Mouse (Mus musculus) heart, embryonic 16.5 days (tissue): Measurements from ENCODE around the gene Abcg1. TPM values are rescaled to one million over a fixed set of nuclear protein-coding genes. Genes with fewer than 3 reads are reported as not detected.

Experiments
- ATAC-seq: fragments of 200-750 bp; cut with Nextera tagmentation; replicated peaks from 2 replicates; pipeline ENCODE4 v1.8.0; 2017; ENCODE audit warnings: moderate number of reproducible peaks; ENCODE audit not compliant: insufficient read depth, low FRiP score; ENCODE audit errors: extremely low read depth
- H3K27ac ChIP-seq: fragments of 300-500 bp; sonication (generic); 2 replicates; pipeline ENCODE4 v1.5.1; 2014; ENCODE audit warnings: mild to moderate bottlenecking, low read length, control low read depth, moderate library complexity
- H3K27me3 ChIP-seq: fragments of 300-500 bp; sonication (generic); 2 replicates; pipeline ENCODE4 v1.6.1; 2014; ENCODE audit warnings: low read length, mixed read lengths; ENCODE audit not compliant: control insufficient read depth, insufficient read depth
- H3K36me3 ChIP-seq: fragments of 300-500 bp; sonication (generic); 2 replicates; pipeline ENCODE4 v1.6.1; 2014; ENCODE audit not compliant: control insufficient read depth, insufficient read depth
- H3K4me1 ChIP-seq: fragments of 300-500 bp; sonication (generic); 2 replicates; pipeline ENCODE4 v1.6.1; 2014; ENCODE audit warnings: low read length, mixed read lengths; ENCODE audit not compliant: control insufficient read depth, insufficient read depth
- H3K4me2 ChIP-seq: fragments of 300-500 bp; sonication (generic); 2 replicates; pipeline ENCODE4 v1.6.1; 2014; ENCODE audit warnings: low read depth, mild to moderate bottlenecking, control low read depth, low read length
- H3K4me3 ChIP-seq: fragments of 300-500 bp; sonication (generic); 2 replicates; pipeline ENCODE4 v1.5.1; 2014; ENCODE audit warnings: mild to moderate bottlenecking, control low read depth, low read length
- H3K9ac ChIP-seq: fragments of 300-500 bp; sonication (generic); 2 replicates; pipeline ENCODE4 v1.6.1; 2014; ENCODE audit warnings: low read length, control low read depth
- H3K9me3 ChIP-seq: fragments of 300-500 bp; sonication (generic); replicated peaks from 2 replicates; pipeline ENCODE4 v1.6.1; 2016; ENCODE audit warnings: low read length; ENCODE audit not compliant: control insufficient read depth
- WGBS: fragments of 180-500 bp; shearing (Covaris S2); extraction: QIAGEN DNeasy Blood & Tissue Kit; methylation state at CpG from one replicate; pipeline ENCODE4 v1.1.7; 2014; 5-methylcytosine and 5-hydroxymethylcytosine counted together
- polyA plus RNA-seq: library from polyadenylated mRNA; unstranded; fragments of >200 nt; fragmentation: Nextera tagmentation; extraction: Ambion mirVana; gene quantifications from 2 replicates; pipeline ENCODE4 v1.2.1, GENCODE M21; 2015

Gene Abcg1
- polyA plus RNA-seq, 1 experiment from 2014 or later = 15.6 TPM

DNA sequence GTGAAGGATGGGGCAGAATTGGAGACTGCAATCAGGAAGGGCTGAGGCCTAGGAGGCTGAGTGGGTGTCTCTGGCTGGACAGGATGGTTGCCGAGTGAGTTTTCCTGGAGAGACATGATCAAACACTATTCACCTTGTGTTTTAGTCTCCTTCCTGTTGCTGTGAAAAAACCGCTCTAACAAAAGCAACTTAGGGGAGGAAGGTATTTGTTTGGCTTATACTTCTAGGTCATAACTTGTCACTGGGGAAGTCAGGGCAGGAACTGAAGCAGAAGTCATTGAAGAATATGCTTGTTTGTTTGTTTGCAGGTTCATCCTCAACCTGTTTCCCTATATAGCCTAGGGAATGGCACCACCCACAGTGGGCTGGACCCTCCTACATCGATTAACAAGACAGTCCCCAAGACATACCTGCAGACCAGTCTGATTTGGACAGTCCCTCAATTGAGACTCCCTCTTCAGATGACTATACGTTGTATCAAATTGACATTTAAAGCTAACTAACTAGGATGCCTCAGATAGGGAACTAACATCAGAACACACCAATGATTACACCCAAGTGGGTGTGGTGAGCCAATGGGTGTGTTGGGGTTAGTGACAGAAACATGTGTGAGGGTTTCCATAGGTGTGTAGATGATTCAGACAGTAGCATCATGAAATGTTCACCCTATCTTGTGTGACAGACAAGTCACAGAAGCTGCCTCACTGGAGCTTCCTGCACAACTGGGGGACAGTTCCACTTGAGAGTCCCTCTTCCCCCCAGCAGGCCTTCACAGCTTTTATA is 25.0 kb downstream of the Abcg1 start:
- no peaks in the 10 kb centered on the region for H3K27me3 ChIP-seq
- no peak overlapping the region for H3K9ac ChIP-seq
- no peak overlapping the region for H3K4me3 ChIP-seq
- no peaks in the 10 kb centered on the region for H3K9me3 ChIP-seq
- no peak for ATAC-seq
- H3K27ac ChIP-seq = no peak overlapping the region
- H3K36me3 ChIP-seq = 0 out of 2 replicates have a peak, but pooled peaks cover 3% of the 10 kb centered on the region
- H3K4me2 ChIP-seq = no peak overlapping the region
- H3K4me1 ChIP-seq = peaks cover 6% of the 10 kb centered on the region
- WGBS = 83% methylated on average over 4 of the region's 4 CpGs

DNA sequence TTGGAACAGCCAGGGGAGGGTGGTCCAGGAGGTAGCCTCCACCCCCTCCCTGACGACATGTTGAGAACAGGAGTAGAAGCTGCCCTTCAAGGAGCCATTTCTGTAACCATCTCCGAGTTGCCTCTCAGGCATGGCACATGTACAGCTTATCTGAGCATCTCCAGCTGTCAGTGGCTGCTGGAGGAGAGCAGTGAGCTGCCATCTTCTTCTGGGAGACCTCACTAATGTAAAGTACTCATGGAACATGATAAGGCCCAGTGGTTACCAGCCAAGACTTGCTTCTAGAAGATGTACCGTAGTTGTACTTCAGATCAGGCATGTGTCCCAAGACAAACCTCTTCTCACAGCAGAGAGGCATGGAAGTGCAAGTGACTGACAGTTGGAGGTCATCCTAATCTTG is 28.0 kb downstream of the Abcg1 start:
- Histone ChIP-seq H3K36me3 (0 out of 2 replicates have a peak, but pooled peaks cover 3% of the 10 kb centered on the region), H3K27ac (no peak overlapping the region), H3K9ac (no peak overlapping the region), H3K4me2 (no peak overlapping the region), H3K9me3 (no peaks in the 10 kb centered on the region), H3K4me1 (peaks cover 21% of the 10 kb centered on the region), H3K4me3 (no peak overlapping the region), H3K27me3 (no peaks in the 10 kb centered on the region)
- WGBS = 66% methylated on average over 3 of the region's 3 CpGs
- no peak for ATAC-seq

DNA sequence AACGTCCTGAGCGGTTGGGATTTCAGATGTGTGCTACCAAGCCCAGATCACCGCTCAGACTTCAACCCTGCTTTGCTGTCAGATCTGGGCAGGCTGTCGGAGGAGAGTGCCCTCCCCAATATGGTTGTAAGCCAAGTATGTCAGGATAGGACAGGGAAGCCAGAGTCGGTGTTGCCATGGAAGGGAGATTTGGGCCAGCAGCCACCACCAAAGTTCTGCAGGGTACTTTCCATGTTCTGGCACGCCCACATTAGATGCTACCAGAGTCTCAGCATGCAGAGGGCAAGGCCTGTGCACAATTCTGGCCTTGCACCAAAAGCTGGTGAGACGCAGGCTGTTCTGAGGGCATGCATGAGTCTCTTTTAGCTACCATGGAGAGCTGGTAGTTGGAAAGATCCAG is 28.7 kb downstream of the Abcg1 start:
- 0 out of 2 replicates have a peak, but pooled peaks cover 3% of the 10 kb centered on the region for H3K36me3 ChIP-seq
- H3K9ac ChIP-seq = no peak overlapping the region
- H3K27ac ChIP-seq = no peak overlapping the region
- H3K4me2 ChIP-seq = no peak overlapping the region
- no peak overlapping the region for H3K4me3 ChIP-seq
- H3K27me3 ChIP-seq = no peaks in the 10 kb centered on the region
- no peak for ATAC-seq
- H3K9me3 ChIP-seq = no peaks in the 10 kb centered on the region
- 85% methylated on average over 7 of the region's 7 CpGs for WGBS
- H3K4me1 ChIP-seq = peaks cover 25% of the 10 kb centered on the region

DNA sequence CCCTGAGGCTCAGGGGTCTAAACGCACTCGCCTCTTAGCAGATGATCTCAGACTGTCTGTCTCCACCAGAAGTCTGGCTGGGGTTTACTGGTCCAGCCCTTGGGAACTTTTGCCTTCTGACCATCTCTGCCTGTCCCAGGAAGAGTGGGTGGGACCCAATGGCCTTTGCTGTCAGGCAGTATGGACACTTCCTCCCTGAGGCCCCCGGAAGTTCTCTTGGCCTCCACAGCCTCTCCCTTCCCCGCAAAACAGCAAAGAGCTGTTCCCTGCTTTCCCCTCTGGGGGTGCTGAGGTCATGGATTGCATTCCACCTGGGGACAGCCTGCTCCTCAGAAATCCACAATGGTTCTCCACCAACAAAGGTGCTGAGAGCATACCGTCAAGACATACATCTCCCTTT is 31.2 kb downstream of the Abcg1 start:
- H3K4me1 ChIP-seq = peaks cover 27% of the 10 kb centered on the region
- H3K27me3 ChIP-seq = no peaks in the 10 kb centered on the region
- peaks cover 6% of the 10 kb centered on the region; the same call in 1 of the 2 replicates for H3K36me3 ChIP-seq
- H3K4me2 ChIP-seq = no peak overlapping the region
- no peak for ATAC-seq
- 0 out of 2 replicates have a peak overlapping the region, but pooled peaks have one; percentile 21 for H3K27ac ChIP-seq
- 54% methylated on average over 5 of the region's 5 CpGs for WGBS
- H3K4me3 ChIP-seq = no peak overlapping the region
- H3K9ac ChIP-seq = no peak overlapping the region
- peaks cover 3% of the 10 kb centered on the region; the same call in 1 of the 2 replicates for H3K9me3 ChIP-seq

DNA sequence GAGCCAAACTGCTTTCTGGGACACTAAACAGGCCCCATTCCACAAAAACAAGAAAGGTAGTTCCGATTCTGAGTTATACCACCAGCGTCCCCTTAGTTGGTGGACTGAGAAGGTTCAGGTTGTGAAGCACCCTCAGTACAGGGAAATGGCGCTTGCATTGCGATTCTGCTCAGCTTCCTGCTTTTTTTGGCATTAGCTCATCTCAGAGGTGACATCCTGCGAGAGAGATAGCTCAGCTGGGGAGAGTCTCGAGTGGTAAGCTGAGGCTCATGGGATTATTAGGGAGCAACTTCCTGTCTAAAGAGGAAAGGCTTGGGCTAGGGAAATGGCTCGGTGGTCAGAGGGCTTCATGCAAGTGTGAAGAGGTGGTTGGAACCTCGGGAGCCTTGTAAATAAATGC is 32.4 kb downstream of the Abcg1 start:
- peaks cover 3% of the 10 kb centered on the region; the same call in 1 of the 2 replicates for H3K9me3 ChIP-seq
- peaks cover 27% of the 10 kb centered on the region for H3K4me1 ChIP-seq
- no peaks in the 10 kb centered on the region for H3K27me3 ChIP-seq
- H3K36me3 ChIP-seq = peaks cover 6% of the 10 kb centered on the region; the same call in 1 of the 2 replicates
- no peak overlapping the region for H3K9ac ChIP-seq
- peak overlapping the region; percentile 55 for H3K27ac ChIP-seq
- ATAC-seq = no peak
- WGBS = 60% methylated on average over 8 of the region's 8 CpGs
- no peak overlapping the region for H3K4me3 ChIP-seq
- no peak overlapping the region for H3K4me2 ChIP-seq

DNA sequence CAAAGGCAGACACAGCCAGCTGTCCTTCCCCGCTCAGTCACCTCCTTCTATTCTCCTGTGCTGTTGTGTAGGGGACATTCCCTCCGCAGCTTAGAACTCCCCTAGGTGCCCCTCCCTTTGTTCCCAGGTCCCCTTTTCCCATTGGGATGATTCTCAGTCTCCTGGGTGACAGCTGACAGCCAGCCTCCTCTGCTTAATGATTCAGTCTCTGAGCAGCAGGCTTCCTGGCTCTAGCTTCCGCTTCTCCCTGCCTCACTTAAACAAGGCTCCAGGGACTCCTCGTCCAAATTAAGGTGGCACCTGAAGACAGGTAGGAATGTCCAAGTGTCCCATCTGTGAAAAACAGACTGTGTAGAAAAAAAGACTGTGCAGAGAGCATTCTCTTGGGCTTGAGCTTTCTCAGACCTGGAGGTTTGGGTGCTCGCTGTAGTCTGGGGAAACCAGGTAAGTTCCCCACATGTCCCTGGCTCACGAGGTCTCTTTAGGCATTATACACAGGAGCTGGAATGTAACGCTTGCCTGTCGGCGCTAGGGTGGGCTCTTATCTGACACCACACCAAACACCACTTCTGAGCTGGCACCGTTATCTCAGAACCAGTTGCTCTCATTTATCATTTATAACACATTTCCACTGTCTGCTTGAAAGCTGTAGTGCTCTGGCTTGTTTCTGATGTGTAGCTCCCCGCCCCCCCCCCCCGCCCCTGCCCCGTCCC is 33.7 kb downstream of the Abcg1 start:
- Histone ChIP-seq H3K4me1 (peaks cover 27% of the 10 kb centered on the region), H3K4me2 (no peak overlapping the region), H3K27me3 (no peaks in the 10 kb centered on the region), H3K27ac (no peak overlapping the region), H3K4me3 (no peak overlapping the region), H3K36me3 (peaks cover 11% of the 10 kb centered on the region), H3K9ac (no peak overlapping the region), H3K9me3 (peaks cover 3% of the 10 kb centered on the region; the same call in 1 of the 2 replicates)
- WGBS = 27% methylated on average over 13 of the region's 13 CpGs
- ATAC-seq = 0 out of 2 replicates have a peak, but pooled peaks have one; percentile 28

DNA sequence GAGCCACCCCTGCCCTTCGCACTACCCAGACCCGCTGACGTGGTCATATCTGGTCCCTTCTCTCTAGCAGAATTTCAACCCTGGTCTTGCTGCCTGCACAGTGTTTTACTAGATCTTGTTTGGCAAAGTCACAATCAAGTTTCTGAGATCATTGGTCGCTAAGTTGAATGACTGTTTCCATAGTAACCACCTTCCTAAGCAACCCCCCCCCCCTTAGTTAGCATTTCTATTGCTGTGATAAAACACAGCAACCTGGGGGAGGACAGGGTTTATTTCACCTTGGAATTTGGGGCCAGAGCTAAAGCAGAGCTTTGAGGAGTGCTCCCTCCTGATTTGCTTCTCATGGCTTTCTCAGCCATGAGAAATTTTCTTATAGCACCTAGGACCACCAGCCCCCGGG is 37.3 kb downstream of the Abcg1 start:
- H3K27me3 ChIP-seq = no peaks in the 10 kb centered on the region
- no peak overlapping the region for H3K9ac ChIP-seq
- 63% methylated on average over 5 of the region's 5 CpGs for WGBS
- H3K27ac ChIP-seq = no peak overlapping the region
- H3K4me1 ChIP-seq = peaks cover 10% of the 10 kb centered on the region
- H3K36me3 ChIP-seq = peaks cover 12% of the 10 kb centered on the region
- H3K4me2 ChIP-seq = no peak overlapping the region
- H3K9me3 ChIP-seq = peaks cover 3% of the 10 kb centered on the region; the same call in 1 of the 2 replicates
- H3K4me3 ChIP-seq = no peak overlapping the region
- ATAC-seq = no peak

DNA sequence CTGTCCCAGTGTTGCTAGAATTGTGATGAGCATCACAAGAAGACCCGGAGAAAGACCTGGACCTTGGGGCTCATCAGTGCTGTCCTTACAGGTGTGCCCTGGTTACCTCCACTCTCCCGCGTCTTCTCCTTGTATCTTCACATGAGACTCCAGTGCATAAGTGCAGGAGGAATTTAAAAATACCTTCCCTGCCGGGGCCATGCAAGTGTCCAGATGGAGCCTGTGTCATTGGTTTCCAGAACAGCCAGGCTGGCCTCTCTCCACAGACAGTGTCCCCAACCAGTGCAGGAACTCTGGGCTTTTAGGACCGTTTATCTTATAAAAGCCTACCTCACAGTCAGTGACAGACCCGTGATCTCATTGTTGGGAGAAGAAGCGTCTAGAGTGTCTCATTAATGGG is 38.1 kb downstream of the Abcg1 start:
- no peak for ATAC-seq
- H3K27me3 ChIP-seq = no peaks in the 10 kb centered on the region
- H3K4me3 ChIP-seq = no peak overlapping the region
- no peak overlapping the region for H3K9ac ChIP-seq
- peaks cover 12% of the 10 kb centered on the region for H3K36me3 ChIP-seq
- H3K4me2 ChIP-seq = no peak overlapping the region
- peaks cover 6% of the 10 kb centered on the region; the same call in 1 of the 2 replicates for H3K4me1 ChIP-seq
- H3K9me3 ChIP-seq = peaks cover 3% of the 10 kb centered on the region; the same call in 1 of the 2 replicates
- WGBS = 85% methylated on average over 7 of the region's 7 CpGs
- H3K27ac ChIP-seq = no peak overlapping the region

DNA sequence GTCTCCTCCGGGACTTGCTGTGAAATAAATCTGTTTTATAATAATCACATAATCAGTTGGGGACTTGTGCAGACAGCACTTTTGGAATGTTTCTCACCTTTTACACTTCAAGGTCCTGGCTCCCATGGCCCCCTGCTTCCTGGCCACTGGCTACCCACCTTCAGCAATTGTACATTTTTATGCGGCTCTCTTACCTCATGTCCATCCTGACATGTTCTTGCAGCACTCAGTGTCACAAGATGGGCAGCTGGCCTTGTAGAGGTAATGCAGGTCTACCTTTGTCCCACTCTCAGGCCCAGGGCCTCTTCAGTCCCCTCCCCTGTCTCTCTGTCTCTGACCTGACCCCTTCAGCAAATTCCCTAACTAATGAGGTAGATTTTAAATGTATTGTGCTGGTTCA is 39.4 kb downstream of the Abcg1 start:
- Histone ChIP-seq H3K4me2 (no peak overlapping the region), H3K27ac (no peak overlapping the region), H3K9me3 (peaks cover 3% of the 10 kb centered on the region; the same call in 1 of the 2 replicates), H3K4me1 (no peaks in the 10 kb centered on the region), H3K9ac (no peak overlapping the region), H3K27me3 (no peaks in the 10 kb centered on the region), H3K36me3 (peaks cover 12% of the 10 kb centered on the region), H3K4me3 (no peak overlapping the region)
- ATAC-seq = no peak
- 91% methylated on average over 2 of the region's 2 CpGs for WGBS
